Mouse (Mus musculus): Measurements from ENCODE around the gene Lingo3. TPM values are rescaled to one million over a fixed set of nuclear protein-coding genes. Genes with fewer than 3 reads are reported as not detected.

Lingo3 gene
- polyA plus RNA-seq, 1 experiment from 2014 or later: 0.12 TPM

DNA sequence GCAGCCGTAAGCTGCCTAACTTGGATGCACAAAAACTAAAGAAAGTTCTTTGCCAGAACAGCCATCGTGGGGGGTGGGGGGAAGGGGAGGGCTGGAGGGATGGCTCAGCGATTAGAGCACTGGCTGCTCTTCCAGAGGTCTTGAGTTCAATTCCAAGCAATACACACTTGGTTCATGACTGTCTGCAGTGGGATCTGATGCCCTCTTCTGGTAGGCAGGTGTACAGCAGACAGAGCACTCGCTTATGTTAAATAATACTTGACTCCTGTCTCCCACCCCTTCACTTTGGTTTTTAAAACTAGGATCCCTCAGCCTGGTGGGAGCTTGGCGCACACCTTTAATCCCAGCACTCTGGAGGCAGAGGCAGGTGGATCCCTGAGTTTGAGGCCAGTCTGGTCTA lies 32.2 kb upstream of the Lingo3 start:
- H3K4me1 ChIP-seq (replicated peaks; ENCODE audit: control insufficient read depth, insufficient read depth): no peaks in the 10 kb centered on the region
- H3K36me3 ChIP-seq (ENCODE audit: control insufficient read depth, insufficient read depth, low read length): no peaks in the 10 kb centered on the region
- H3K27me3 ChIP-seq (ENCODE audit: control insufficient read depth, insufficient read depth, low read length): no peaks in the 10 kb centered on the region
- TF ChIP-seq CTCF (IDR thresholded peaks at IDR 0.05; ENCODE audit: low read depth): peak; percentile 85
- TF ChIP-seq EP300 (optimal IDR thresholded peaks at IDR 0.05): no peak
- H3K4me2 ChIP-seq (replicated peaks; ENCODE audit: low read depth): no peak overlapping the region
- H3K9ac ChIP-seq (ENCODE audit: low read length): no peak overlapping the region
- H3K4me3 ChIP-seq (ENCODE audit: low read depth, low read length): no peak overlapping the region
- peak; percentile 63 for DNase-seq (ENCODE audit: low spot score)
- no peaks in the 10 kb centered on the region for H3K9me3 ChIP-seq (ENCODE audit: control insufficient read depth, low read length)
- H3K27ac ChIP-seq (replicated peaks): no peak overlapping the region
- no peak for ATAC-seq (ENCODE audit: low FRiP score, low TSS enrichment)
- 26% methylated on average over 5 of the region's 5 CpGs for WGBS

DNA sequence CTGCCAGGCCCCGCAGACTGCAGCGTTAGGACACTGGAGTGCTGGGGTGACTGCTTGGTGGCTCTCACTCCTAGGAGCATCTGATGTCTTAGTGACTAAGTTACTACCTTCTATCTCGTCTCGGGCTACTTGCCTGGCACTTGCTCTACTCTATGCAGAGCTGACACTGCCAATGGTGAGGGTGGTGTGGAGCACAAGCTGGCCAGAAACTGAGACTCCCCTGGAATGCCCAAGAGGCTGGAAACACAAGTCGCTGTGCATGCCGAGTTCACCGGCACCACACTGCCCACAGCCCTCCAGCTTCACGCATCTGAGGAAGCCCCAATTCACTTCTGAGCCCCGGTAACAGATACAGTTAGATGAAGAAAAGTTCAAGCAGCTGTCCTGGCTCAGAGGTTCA lies 30.2 kb upstream of the Lingo3 start:
- no peak overlapping the region for H3K4me2 ChIP-seq (replicated peaks; ENCODE audit: low read depth)
- ATAC-seq (ENCODE audit: low FRiP score, low TSS enrichment) (no peak), DNase-seq (ENCODE audit: low spot score) (no peak)
- H3K9ac ChIP-seq (ENCODE audit: low read length): no peak overlapping the region
- TF ChIP-seq CTCF (IDR thresholded peaks at IDR 0.05; ENCODE audit: low read depth) (no peak), EP300 (optimal IDR thresholded peaks at IDR 0.05) (no peak)
- no peaks in the 10 kb centered on the region for H3K9me3 ChIP-seq (ENCODE audit: control insufficient read depth, low read length)
- H3K4me3 ChIP-seq (ENCODE audit: low read depth, low read length): no peak overlapping the region
- no peaks in the 10 kb centered on the region for H3K4me1 ChIP-seq (replicated peaks; ENCODE audit: control insufficient read depth, insufficient read depth)
- WGBS: 69% methylated on average over 9 of the region's 9 CpGs
- no peaks in the 10 kb centered on the region for H3K27me3 ChIP-seq (ENCODE audit: control insufficient read depth, insufficient read depth, low read length)
- H3K36me3 ChIP-seq (ENCODE audit: control insufficient read depth, insufficient read depth, low read length): no peaks in the 10 kb centered on the region
- H3K27ac ChIP-seq (replicated peaks): no peak overlapping the region

DNA sequence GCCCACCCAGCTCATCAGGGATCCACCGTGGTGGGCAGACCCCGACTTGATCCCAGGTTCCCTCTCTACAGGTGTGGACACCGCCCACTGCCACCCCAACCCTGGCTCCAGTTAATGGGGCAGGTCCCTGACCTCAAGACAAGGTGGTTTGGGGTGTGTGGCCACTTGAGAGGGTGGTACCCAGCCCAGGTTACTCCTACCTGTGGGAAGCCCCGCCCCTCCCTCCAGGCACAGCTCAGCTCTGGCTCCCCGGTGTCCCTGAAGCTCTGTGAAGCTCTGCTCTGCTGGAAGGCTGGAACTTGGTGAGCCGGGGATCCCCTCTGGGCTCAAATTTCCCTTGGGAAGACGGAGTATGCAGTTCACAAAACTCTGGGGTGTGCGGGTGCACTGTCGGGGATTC lies 27.7 kb upstream of the Lingo3 start, which contains the start of gene Tmprss9:
Tmprss9 (plus strand) TSS at position 268 of the 400 bp plus-strand sequence.
- no peaks in the 10 kb centered on the region for H3K27me3 ChIP-seq (ENCODE audit: control insufficient read depth, insufficient read depth, low read length)
- H3K9ac ChIP-seq (ENCODE audit: low read length): no peak within 1 kb of the TSS
- H3K4me1 ChIP-seq (replicated peaks; ENCODE audit: control insufficient read depth, insufficient read depth): no peaks in the 10 kb centered on the region
- H3K4me3 ChIP-seq (ENCODE audit: low read depth, low read length): no peak within 1 kb of the TSS
- no peak within 1 kb of the TSS for H3K27ac ChIP-seq (replicated peaks)
- no peaks in the 10 kb centered on the region for H3K9me3 ChIP-seq (ENCODE audit: control insufficient read depth, low read length)
- 22% methylated on average over 9 of the region's 9 CpGs for WGBS
- ATAC-seq (ENCODE audit: low FRiP score, low TSS enrichment): 0 out of 2 replicates have a peak, but pooled peaks have one; percentile 47
- H3K36me3 ChIP-seq (ENCODE audit: control insufficient read depth, insufficient read depth, low read length): peaks cover 4% of the 10 kb centered on the region; the same call in 1 of the 2 replicates
- H3K4me2 ChIP-seq (replicated peaks; ENCODE audit: low read depth): no peak within 1 kb of the TSS
- TF ChIP-seq EP300 (optimal IDR thresholded peaks at IDR 0.05) (no peak), CTCF (IDR thresholded peaks at IDR 0.05; ENCODE audit: low read depth) (no peak)
- DNase-seq (ENCODE audit: low spot score): peak; percentile 48

DNA sequence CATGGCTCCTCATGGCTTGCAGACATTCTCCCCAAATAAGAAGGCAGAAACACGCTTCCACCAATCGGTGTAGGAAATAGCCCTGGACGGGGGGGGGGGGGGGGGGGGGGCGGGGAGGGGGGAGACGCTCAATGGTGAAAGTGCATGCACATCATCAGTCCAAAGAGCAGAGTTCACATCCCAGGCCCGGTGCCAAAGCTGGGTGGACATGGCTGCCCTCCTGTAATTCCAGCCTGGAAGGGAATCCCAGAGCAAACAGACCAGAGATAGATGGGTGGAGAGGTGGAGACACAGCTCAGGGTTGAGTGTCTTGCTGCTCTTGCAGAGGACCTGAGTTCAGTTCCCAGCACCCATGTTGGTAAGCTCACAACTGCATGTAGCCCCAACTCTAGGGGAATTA lies 27.2 kb upstream of the Lingo3 start:
- no peak for DNase-seq (ENCODE audit: low spot score)

DNA sequence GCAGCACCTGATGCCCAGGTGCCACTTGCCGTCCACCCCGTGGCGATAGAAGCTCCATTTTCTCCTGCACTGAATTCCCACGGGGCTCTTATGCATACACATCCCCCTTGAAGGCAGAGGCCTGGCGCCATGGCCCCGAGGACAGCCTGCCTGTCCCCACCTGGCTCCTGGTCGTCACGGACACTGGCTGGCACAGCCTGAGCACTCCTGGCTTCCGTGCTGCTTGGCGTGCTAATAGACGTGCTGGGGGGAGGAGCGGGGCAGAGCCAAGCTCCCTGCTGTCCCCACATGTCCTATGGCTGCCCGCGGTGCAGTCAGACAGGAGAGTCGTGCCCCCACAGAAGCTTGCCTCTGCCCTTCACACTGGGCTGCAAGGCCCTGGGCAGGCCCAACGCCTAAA lies 20.6 kb upstream of the Lingo3 start:
- no peak overlapping the region for H3K4me3 ChIP-seq (ENCODE audit: low read depth, low read length)
- H3K27me3 ChIP-seq (ENCODE audit: control insufficient read depth, insufficient read depth, low read length): no peaks in the 10 kb centered on the region
- peaks cover 21% of the 10 kb centered on the region for H3K36me3 ChIP-seq (ENCODE audit: control insufficient read depth, insufficient read depth, low read length)
- ATAC-seq (ENCODE audit: low FRiP score, low TSS enrichment) (no peak), DNase-seq (ENCODE audit: low spot score) (no peak)
- H3K9ac ChIP-seq (ENCODE audit: low read length): no peak overlapping the region
- H3K4me2 ChIP-seq (replicated peaks; ENCODE audit: low read depth): no peak overlapping the region
- 87% methylated on average over 16 of the region's 16 CpGs for WGBS
- TF ChIP-seq EP300 (optimal IDR thresholded peaks at IDR 0.05) (no peak), CTCF (IDR thresholded peaks at IDR 0.05; ENCODE audit: low read depth) (no peak)
- H3K27ac ChIP-seq (replicated peaks): no peak overlapping the region
- H3K9me3 ChIP-seq (ENCODE audit: control insufficient read depth, low read length): no peaks in the 10 kb centered on the region
- no peaks in the 10 kb centered on the region for H3K4me1 ChIP-seq (replicated peaks; ENCODE audit: control insufficient read depth, insufficient read depth)

More for the DNA sequence above, 27.2 kb upstream of the Lingo3 start:
- TF ChIP-seq EP300 (optimal IDR thresholded peaks at IDR 0.05) (no peak), CTCF (IDR thresholded peaks at IDR 0.05; ENCODE audit: low read depth) (no peak)
- Histone ChIP-seq H3K4me2 (replicated peaks; ENCODE audit: low read depth) (no peak overlapping the region), H3K36me3 (ENCODE audit: control insufficient read depth, insufficient read depth, low read length) (peaks cover 4% of the 10 kb centered on the region; the same call in 1 of the 2 replicates), H3K9me3 (ENCODE audit: control insufficient read depth, low read length) (no peaks in the 10 kb centered on the region), H3K4me1 (replicated peaks; ENCODE audit: control insufficient read depth, insufficient read depth) (no peaks in the 10 kb centered on the region), H3K27me3 (ENCODE audit: control insufficient read depth, insufficient read depth, low read length) (no peaks in the 10 kb centered on the region), H3K27ac (replicated peaks) (no peak overlapping the region), H3K4me3 (ENCODE audit: low read depth, low read length) (no peak overlapping the region), H3K9ac (ENCODE audit: low read length) (no peak overlapping the region)
- no peak for ATAC-seq (ENCODE audit: low FRiP score, low TSS enrichment)
- WGBS: 70% methylated on average over 2 of the region's 6 CpGs

DNA sequence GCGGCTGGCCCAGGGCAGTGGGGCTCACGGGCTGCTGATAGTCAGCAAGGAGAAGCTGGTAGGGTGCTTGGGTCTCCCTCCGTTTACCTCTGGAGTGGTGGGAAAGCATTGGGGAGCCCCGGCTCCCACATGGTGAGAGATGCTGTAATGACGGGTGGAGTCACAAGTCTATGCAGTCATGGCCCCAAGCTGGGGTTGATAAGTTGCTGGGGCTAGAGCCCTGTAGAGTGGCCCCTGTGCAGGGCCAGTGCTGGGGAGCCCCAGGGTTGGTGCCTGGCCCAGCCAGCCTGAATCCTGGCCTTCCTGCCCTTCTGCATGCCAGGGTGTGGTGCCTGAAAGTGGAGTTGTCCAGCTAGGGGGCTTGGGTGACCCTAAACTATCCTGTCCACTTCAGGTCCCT lies 18.5 kb upstream of the Lingo3 start:
- H3K27ac ChIP-seq (replicated peaks): no peak overlapping the region
- DNase-seq (ENCODE audit: low spot score) (no peak), ATAC-seq (ENCODE audit: low FRiP score, low TSS enrichment) (no peak)
- 93% methylated on average over 5 of the region's 5 CpGs for WGBS
- H3K4me2 ChIP-seq (replicated peaks; ENCODE audit: low read depth): no peak overlapping the region
- no peaks in the 10 kb centered on the region for H3K4me1 ChIP-seq (replicated peaks; ENCODE audit: control insufficient read depth, insufficient read depth)
- no peaks in the 10 kb centered on the region for H3K27me3 ChIP-seq (ENCODE audit: control insufficient read depth, insufficient read depth, low read length)
- peaks cover 16% of the 10 kb centered on the region for H3K36me3 ChIP-seq (ENCODE audit: control insufficient read depth, insufficient read depth, low read length)
- H3K9me3 ChIP-seq (ENCODE audit: control insufficient read depth, low read length): no peaks in the 10 kb centered on the region
- H3K9ac ChIP-seq (ENCODE audit: low read length): no peak overlapping the region
- H3K4me3 ChIP-seq (ENCODE audit: low read depth, low read length): no peak overlapping the region
- TF ChIP-seq EP300 (optimal IDR thresholded peaks at IDR 0.05): no peak
- TF ChIP-seq CTCF (IDR thresholded peaks at IDR 0.05; ENCODE audit: low read depth): no peak

Data from stomach, postnatal 0 days (tissue).